Mouse (Mus musculus) hindbrain, embryonic 11.5 days (tissue): ENCODE measurements around the gene Nr5a1. TPM values are rescaled to one million over a fixed set of nuclear protein-coding genes. Genes with fewer than 3 reads are reported as not detected.

ENCODE experiments used
- ATAC-seq: fragments of 200-750 bp; cut with Nextera tagmentation; 2 replicates; pipeline ENCODE4 v1.8.0; 2017; ENCODE audit warnings: mild to moderate bottlenecking, moderate TSS enrichment, moderate library complexity; ENCODE audit not compliant: low FRiP score
- DNase-seq: peaks from one replicate; pipeline ENCODE4 v3.0.0-alpha.2; 2015; ENCODE audit warnings: low spot score
- H3K27ac ChIP-seq: fragments of 300-500 bp; sonication (generic); 2 replicates; pipeline ENCODE4 v1.5.1; 2014; ENCODE audit warnings: mild to moderate bottlenecking, low read depth, low read length
- H3K27me3 ChIP-seq: fragments of 300-500 bp; sonication (generic); 2 replicates; pipeline ENCODE4 v1.6.1; 2014; ENCODE audit warnings: mild to moderate bottlenecking, low read length, moderate library complexity, mixed read lengths; ENCODE audit not compliant: control insufficient read depth, insufficient read depth
- H3K36me3 ChIP-seq: fragments of 300-500 bp; sonication (generic); 2 replicates; pipeline ENCODE4 v1.6.1; 2014; ENCODE audit warnings: mild to moderate bottlenecking, low read length, moderate library complexity, mixed read lengths; ENCODE audit not compliant: control insufficient read depth, insufficient read depth
- H3K4me1 ChIP-seq: fragments of 300-500 bp; sonication (generic); replicated peaks from 2 replicates; pipeline ENCODE4 v1.6.1; 2014; ENCODE audit warnings: low read length, mixed read lengths; ENCODE audit not compliant: control insufficient read depth, insufficient read depth
- H3K4me2 ChIP-seq: fragments of 300-500 bp; sonication (generic); replicated peaks from 2 replicates; pipeline ENCODE4 v1.6.1; 2014; ENCODE audit warnings: mild to moderate bottlenecking, low read depth, low read length
- H3K4me3 ChIP-seq: fragments of 300-500 bp; sonication (generic); 2 replicates; pipeline ENCODE4 v1.5.1; 2014; ENCODE audit warnings: low read depth, low read length
- H3K9ac ChIP-seq: fragments of 300-500 bp; sonication (generic); 2 replicates; pipeline ENCODE4 v1.6.1; 2014; ENCODE audit warnings: low read depth, low read length
- H3K9me3 ChIP-seq: fragments of 300-500 bp; sonication (generic); 2 replicates; pipeline ENCODE4 v1.6.1; 2016; ENCODE audit warnings: low read length; ENCODE audit not compliant: control insufficient read depth
- WGBS: fragments of 180-500 bp; shearing (Covaris S2); extraction: QIAGEN DNeasy Blood & Tissue Kit; methylation state at CpG from one replicate; pipeline ENCODE4 v1.1.7; 2014; 5-methylcytosine and 5-hydroxymethylcytosine counted together
- polyA plus RNA-seq: library from polyadenylated mRNA; unstranded; fragments of >200 nt; fragmentation: Nextera tagmentation; extraction: Ambion mirVana; gene quantifications from 2 replicates; pipeline ENCODE4 v1.2.1, GENCODE M21; 2014

Nr5a1 gene
- polyA plus RNA-seq: 0.19 and 0.20 TPM in 2 replicates

DNA sequence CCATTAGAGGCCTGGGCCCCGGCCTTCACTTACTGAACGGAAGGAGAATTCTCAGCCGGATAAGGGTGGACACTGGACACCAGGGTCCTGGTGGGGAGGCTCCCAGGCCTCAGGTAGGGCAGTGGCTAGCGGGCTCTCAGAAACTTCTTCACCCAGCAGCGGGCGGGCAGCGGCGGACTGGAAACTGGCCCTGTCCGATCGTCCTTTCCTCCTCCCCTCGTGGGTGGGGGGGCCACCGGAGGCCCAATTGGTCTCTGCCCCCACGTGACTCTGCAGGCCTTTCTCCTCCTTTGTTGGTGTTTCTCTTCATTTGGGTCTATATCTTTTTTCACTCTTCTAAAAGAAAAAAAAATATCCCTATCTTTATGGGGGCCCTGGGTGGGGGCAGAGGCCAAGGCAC, at the start of gene Nr5a1:
Gene Nr5a1, minus strand, starts transcription at position 219 of the 400 bp plus-strand sequence.
- Histone ChIP-seq H3K27me3 (peaks cover 49% of the 10 kb centered on the region), H3K9ac (no peak within 1 kb of the TSS), H3K4me2 (no peak within 1 kb of the TSS), H3K9me3 (no peaks in the 10 kb centered on the region), H3K4me3 (no peak within 1 kb of the TSS), H3K27ac (no peak within 1 kb of the TSS), H3K36me3 (no peaks in the 10 kb centered on the region), H3K4me1 (peaks cover 14% of the 10 kb centered on the region; the same call in 1 of the 2 replicates)
- ATAC-seq (no peak), DNase-seq (no peak)
- WGBS: 89% methylated on average over 13 of the region's 13 CpGs

DNA sequence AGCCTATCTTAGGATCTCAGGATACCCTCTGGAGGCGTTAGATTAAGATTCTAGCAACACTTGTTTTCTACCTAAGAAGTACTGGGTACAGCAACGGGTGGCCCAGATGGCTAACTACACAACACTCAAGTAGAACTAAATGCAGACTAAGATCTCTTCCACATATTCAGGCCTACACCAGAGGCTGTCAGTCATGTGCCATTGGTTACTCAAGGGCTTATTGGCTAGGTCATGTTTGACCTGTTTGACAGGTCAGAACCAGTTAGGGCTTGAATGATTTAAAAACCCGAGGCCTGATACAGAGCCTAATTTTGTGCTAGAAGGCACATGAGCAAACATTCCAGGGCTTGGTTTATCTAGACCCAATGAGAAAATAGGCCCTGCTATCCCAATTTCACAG, 25.5 kb upstream of the Nr5a1 start:
- Histone ChIP-seq H3K27me3 (no peaks in the 10 kb centered on the region), H3K4me3 (no peak overlapping the region), H3K9me3 (no peaks in the 10 kb centered on the region), H3K36me3 (no peaks in the 10 kb centered on the region), H3K4me1 (no peaks in the 10 kb centered on the region), H3K4me2 (no peak overlapping the region), H3K9ac (no peak overlapping the region), H3K27ac (no peak overlapping the region)
- DNase-seq (no peak), ATAC-seq (no peak)
- 93% methylated on average over 3 of the region's 3 CpGs for WGBS

DNA sequence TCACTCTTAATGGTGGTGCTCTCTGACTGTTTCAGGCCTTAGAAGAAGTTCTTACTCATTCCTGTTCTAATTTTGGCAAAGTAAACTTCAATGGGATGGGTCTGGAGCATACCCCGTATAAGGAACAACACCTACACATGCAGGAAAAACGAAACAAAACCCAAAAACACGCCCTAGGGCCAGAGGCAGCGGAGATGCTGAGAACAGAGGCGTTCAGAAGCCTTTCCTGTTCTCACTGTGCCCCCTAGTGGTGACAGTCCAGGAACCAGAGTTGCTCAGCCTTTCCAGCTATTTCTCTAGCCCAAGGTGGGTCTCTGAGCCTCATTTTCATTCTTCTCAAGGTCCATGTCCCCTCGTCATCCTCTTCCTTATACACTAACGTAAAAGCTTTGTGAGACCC, 25.1 kb upstream of the Nr5a1 start:
- Histone ChIP-seq H3K9me3 (no peaks in the 10 kb centered on the region), H3K4me1 (no peaks in the 10 kb centered on the region), H3K27ac (no peak overlapping the region), H3K27me3 (no peaks in the 10 kb centered on the region), H3K9ac (no peak overlapping the region), H3K4me2 (no peak overlapping the region), H3K4me3 (no peak overlapping the region), H3K36me3 (no peaks in the 10 kb centered on the region)
- 28% methylated on average over 7 of the region's 7 CpGs for WGBS
- ATAC-seq (peak; percentile 53; the same call in 1 of the 2 replicates), DNase-seq (peak; percentile 90)

DNA sequence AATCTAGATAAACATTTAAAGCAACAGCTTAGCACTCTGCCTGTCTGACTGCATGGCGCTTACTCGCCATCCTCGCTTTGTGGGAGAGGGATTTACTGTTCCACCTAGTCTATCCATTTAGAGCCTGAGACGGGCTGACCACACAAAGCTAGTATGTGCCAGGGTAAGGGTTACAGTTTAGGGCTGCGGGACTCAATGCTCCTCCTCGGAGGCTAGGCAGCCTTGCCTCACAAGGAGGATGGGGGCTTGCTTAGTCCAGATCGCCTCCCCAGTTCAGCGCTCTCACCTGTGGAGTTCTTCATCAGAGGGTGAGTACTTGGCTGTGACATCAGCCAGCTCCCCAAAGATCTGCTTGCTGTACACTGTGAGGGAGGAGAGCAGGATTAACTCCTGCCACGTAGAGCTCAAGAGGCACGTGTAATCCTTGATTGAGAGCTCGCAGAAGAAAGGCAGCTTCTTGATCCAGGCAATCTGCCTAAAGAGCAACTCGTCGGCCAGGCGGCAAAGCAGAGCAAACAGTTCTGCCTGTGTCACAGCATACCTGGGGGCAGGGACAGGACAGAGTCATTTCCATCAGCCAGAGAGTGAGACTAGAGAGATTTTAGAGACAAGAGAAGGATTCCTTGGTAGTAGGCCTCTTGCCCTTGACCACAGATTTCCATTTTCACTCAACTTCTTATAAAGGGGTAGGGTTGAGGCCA, 24.4 kb upstream of the Nr5a1 start:
- H3K36me3 ChIP-seq: no peaks in the 10 kb centered on the region

DNA sequence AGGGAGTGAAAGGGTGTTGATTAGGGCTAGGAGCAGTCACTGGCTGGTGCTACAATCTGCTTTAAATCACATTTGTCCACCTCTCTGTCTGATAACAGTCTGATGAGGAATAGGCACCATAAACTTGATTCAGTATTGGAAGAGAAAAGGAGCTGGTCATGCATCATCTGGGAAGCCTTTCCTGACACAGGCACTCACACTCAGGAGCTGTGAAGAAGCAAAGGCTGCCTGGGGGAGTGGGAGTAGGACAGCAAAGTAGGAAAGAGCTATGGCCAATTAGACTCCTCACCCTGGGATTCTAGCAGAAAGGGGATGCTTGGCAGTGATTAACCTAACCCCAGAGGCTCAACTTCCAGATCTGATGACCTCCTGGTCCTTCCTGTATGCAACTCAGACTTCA, 21.4 kb upstream of the Nr5a1 start:
- no peak overlapping the region for H3K4me3 ChIP-seq
- H3K36me3 ChIP-seq: no peaks in the 10 kb centered on the region
- H3K27ac ChIP-seq: no peak overlapping the region
- no peak for DNase-seq
- no peak overlapping the region for H3K9ac ChIP-seq
- H3K9me3 ChIP-seq: no peaks in the 10 kb centered on the region
- no peaks in the 10 kb centered on the region for H3K27me3 ChIP-seq
- no peak overlapping the region for H3K4me2 ChIP-seq
- H3K4me1 ChIP-seq: no peaks in the 10 kb centered on the region
- no peak for ATAC-seq

More for the DNA sequence above, 24.4 kb upstream of the Nr5a1 start:
- no peaks in the 10 kb centered on the region for H3K27me3 ChIP-seq
- H3K9ac ChIP-seq: no peak overlapping the region
- DNase-seq (no peak), ATAC-seq (no peak)
- 95% methylated on average over 14 of the region's 14 CpGs for WGBS
- H3K4me3 ChIP-seq: no peak overlapping the region
- no peaks in the 10 kb centered on the region for H3K4me1 ChIP-seq
- no peaks in the 10 kb centered on the region for H3K9me3 ChIP-seq
- H3K27ac ChIP-seq: no peak overlapping the region
- no peak overlapping the region for H3K4me2 ChIP-seq

DNA sequence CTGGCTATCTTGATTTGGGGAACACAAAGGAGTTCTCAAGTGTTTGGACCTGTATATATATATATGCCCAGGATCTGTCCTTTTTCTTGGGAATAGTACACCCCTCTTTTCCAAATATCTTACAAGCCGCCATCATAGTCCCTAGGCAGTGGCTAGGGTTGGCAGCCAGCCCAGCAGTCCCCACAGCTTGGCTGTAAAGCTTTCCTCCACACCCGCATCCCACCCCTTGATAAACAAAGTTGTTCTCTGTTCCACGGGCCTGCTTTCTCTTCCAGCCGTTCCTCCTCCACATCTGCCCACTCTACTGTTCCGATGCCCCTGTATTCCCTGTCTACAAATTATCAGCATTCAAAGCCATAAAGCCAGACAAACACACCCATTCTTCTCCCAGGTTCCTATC, 20.4 kb upstream of the Nr5a1 start:
- Histone ChIP-seq H3K4me2 (no peak overlapping the region), H3K36me3 (no peaks in the 10 kb centered on the region), H3K4me3 (no peak overlapping the region), H3K27ac (no peak overlapping the region), H3K9ac (no peak overlapping the region), H3K9me3 (no peaks in the 10 kb centered on the region), H3K27me3 (no peaks in the 10 kb centered on the region), H3K4me1 (no peaks in the 10 kb centered on the region)
- WGBS: 95% methylated on average over 5 of the region's 5 CpGs
- ATAC-seq: no peak
- no peak for DNase-seq

DNA sequence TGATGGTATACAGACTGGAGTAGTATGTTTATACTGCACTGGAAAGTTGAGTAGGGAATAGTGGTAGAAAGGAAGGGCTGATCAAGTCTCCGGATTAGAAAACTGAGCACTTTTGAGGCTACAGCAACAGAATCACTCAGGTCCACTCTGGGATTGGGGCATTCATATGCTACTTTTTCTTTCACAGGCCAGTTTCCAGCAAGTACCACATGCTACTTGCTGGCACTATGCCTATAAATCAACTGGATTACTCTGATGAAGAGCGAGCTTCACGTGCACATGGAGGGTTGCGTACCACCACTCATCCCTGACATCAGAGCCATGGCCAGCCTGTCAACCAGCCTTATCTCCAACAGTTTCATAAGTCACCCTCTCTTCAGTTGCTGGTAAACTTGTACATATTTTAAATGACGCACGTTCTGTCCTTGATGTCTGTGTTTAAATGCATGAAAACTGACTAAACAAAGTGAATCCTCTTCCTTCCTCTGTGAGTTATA, 16.0 kb upstream of the Nr5a1 start:
- H3K27ac ChIP-seq: no peak overlapping the region
- no peaks in the 10 kb centered on the region for H3K36me3 ChIP-seq
- DNase-seq (no peak), ATAC-seq (no peak)
- H3K9me3 ChIP-seq: no peaks in the 10 kb centered on the region
- no peak overlapping the region for H3K4me2 ChIP-seq
- no peak overlapping the region for H3K4me3 ChIP-seq
- H3K9ac ChIP-seq: no peak overlapping the region
- H3K27me3 ChIP-seq: no peaks in the 10 kb centered on the region
- H3K4me1 ChIP-seq: no peaks in the 10 kb centered on the region
- WGBS: 93% methylated on average over 6 of the region's 6 CpGs

DNA sequence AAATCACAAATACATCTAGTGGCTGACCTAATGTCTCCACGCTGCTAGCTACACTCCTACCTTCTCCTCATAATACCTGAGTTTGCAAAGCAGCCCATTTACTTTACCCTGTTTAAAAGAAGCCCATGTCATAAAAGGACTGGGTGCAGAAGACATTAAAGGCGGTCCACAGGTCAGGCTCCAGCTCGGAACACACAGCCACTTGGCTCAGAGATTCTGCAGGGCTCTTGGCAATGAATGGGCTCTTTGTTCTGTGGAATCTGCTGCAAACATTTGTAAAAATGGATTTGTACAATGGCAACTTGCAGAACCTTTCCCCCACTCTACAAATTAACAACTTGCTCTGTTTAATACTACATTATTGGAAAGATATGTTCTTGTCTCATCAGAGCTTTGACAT, 11.1 kb upstream of the Nr5a1 start:
- 46% methylated on average over 3 of the region's 3 CpGs for WGBS
- no peak for ATAC-seq
- DNase-seq: no peak
- no peaks in the 10 kb centered on the region for H3K27me3 ChIP-seq
- no peaks in the 10 kb centered on the region for H3K4me1 ChIP-seq
- no peak overlapping the region for H3K27ac ChIP-seq
- H3K4me3 ChIP-seq: no peak overlapping the region
- H3K36me3 ChIP-seq: no peaks in the 10 kb centered on the region
- H3K9me3 ChIP-seq: no peaks in the 10 kb centered on the region
- no peak overlapping the region for H3K4me2 ChIP-seq
- no peak overlapping the region for H3K9ac ChIP-seq

DNA sequence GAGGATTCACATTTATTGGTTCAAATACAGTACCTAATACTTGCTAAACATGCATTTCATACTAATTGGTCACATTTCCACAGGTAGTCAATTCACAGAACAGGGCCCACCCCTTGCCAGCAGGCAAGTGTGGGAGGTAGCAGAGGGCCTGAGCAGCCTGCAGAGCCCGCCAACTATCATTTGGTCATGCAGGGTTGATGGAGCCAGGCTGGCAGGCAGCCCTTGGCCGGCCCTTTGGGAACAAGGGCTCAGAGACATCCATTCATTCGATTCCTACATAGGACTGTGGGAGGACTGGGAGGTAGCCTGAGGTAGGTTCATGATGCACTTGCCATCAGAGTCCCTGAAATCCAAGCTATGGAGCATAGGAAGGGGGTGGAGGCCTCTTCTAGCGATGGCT, 9.0 kb upstream of the Nr5a1 start:
- DNase-seq (no peak), ATAC-seq (no peak)
- no peak overlapping the region for H3K4me2 ChIP-seq
- H3K9me3 ChIP-seq: no peaks in the 10 kb centered on the region
- no peak overlapping the region for H3K4me3 ChIP-seq
- 90% methylated on average over 4 of the region's 4 CpGs for WGBS
- H3K4me1 ChIP-seq: no peaks in the 10 kb centered on the region
- H3K27me3 ChIP-seq: no peaks in the 10 kb centered on the region
- no peaks in the 10 kb centered on the region for H3K36me3 ChIP-seq
- no peak overlapping the region for H3K27ac ChIP-seq
- no peak overlapping the region for H3K9ac ChIP-seq
